Mouse (Mus musculus): Measurements from ENCODE around the gene Gadd45gip1.
"Not testable (repeated sequence)": the region's sequence is repeated elsewhere in the genome, so short reads cannot be mapped to it uniquely, and the experiment has no call there.

Gene Gadd45gip1

GRCm38 (mm10) chr8:84797256-84797797, 34.0 kb upstream of the Gadd45gip1 start:
- peak; percentile 26 for DNase-seq (ENCODE audit: low spot score)

- DNase-seq (ENCODE audit: low spot score): peak; percentile 26
Observed at GRCm38 (mm10) chr8:84797971-84798370, 33.4 kb upstream of the Gadd45gip1 start.

- no peak for DNase-seq (ENCODE audit: low spot score)
Observed at GRCm38 (mm10) chr8:84798446-84799135, 32.7 kb upstream of the Gadd45gip1 start.

GRCm38 (mm10) chr8:84799136-84799931, 32.0 kb upstream of the Gadd45gip1 start:
- peak; percentile 54 for DNase-seq (ENCODE audit: low spot score)

GRCm38 (mm10) chr8:84799999-84800831, 31.1 kb upstream of the Gadd45gip1 start, which contains the start of gene Nfix:
Gene Nfix, minus strand, starts transcription at chr8:84800344.
- peak; percentile 51 for DNase-seq (ENCODE audit: low spot score)

GRCm38 (mm10) chr8:84806031-84806430, 25.3 kb upstream of the Gadd45gip1 start:
- DNase-seq (ENCODE audit: low spot score): no peak

- no peak for DNase-seq (ENCODE audit: low spot score)
Observed at GRCm38 (mm10) chr8:84809109-84809940, 22.0 kb upstream of the Gadd45gip1 start.

GRCm38 (mm10) chr8:84809941-84810280, 21.4 kb upstream of the Gadd45gip1 start:
- no peak for DNase-seq (ENCODE audit: low spot score)

GRCm38 (mm10) chr8:84810896-84811295, 20.4 kb upstream of the Gadd45gip1 start:
- DNase-seq (ENCODE audit: low spot score): peak; percentile 98

GRCm38 (mm10) chr8:84811303-84811702, 20.0 kb upstream of the Gadd45gip1 start:
- DNase-seq (ENCODE audit: low spot score): no peak

- peak; percentile 87 for DNase-seq (ENCODE audit: low spot score)
Observed at GRCm38 (mm10) chr8:84813059-84813458, 18.3 kb upstream of the Gadd45gip1 start.

GRCm38 (mm10) chr8:84813830-84814229, 17.5 kb upstream of the Gadd45gip1 start:
- DNase-seq (ENCODE audit: low spot score): no peak

GRCm38 (mm10) chr8:84814240-84814554, 17.1 kb upstream of the Gadd45gip1 start:
- DNase-seq (ENCODE audit: low spot score): no peak

GRCm38 (mm10) chr8:84814555-84815441, 16.5 kb upstream of the Gadd45gip1 start:
- no peak for DNase-seq (ENCODE audit: low spot score)

GRCm38 (mm10) chr8:84815547-84815946, 15.8 kb upstream of the Gadd45gip1 start:
- peak; percentile 96 for DNase-seq (ENCODE audit: low spot score)

- no peak for DNase-seq (ENCODE audit: low spot score)
Observed at GRCm38 (mm10) chr8:84816117-84816516, 15.2 kb upstream of the Gadd45gip1 start.

- DNase-seq (ENCODE audit: low spot score): no peak
Observed at GRCm38 (mm10) chr8:84822723-84823122, 8.6 kb upstream of the Gadd45gip1 start, which contains the start of gene Dand5. Gene Dand5, minus strand, starts transcription at chr8:84822823.

- DNase-seq (ENCODE audit: low spot score): peak; percentile 66
Observed at GRCm38 (mm10) chr8:84823653-84824052, 7.7 kb upstream of the Gadd45gip1 start.

- DNase-seq (ENCODE audit: low spot score): no peak
Observed at GRCm38 (mm10) chr8:84825636-84826035, 5.7 kb upstream of the Gadd45gip1 start.

GRCm38 (mm10) chr8:84826518-84826917, 4.8 kb upstream of the Gadd45gip1 start:
- DNase-seq (ENCODE audit: low spot score): not testable (repeated sequence)

All from layer of hippocampus, adult 11-12 months (tissue).